Mouse (Mus musculus) urinary bladder, postnatal 36 days (tissue): Measurements from ENCODE around the gene C1s2.
A peak's percentile ranks its signal among the peaks of the same experiment; 100 is the strongest.
"Not testable (repeated sequence)": the region's sequence is repeated elsewhere in the genome, so short reads cannot be mapped to it uniquely, and the experiment has no call there.

ENCODE experiments used
- DNase-seq, 2 experiments: peaks; one replicate each; pipeline ENCODE4 v3.0.0; 2022; ENCODE audit warnings: low spot score in 2 of 2, mixed read lengths in 1 of 2

C1s2 gene

GRCm38 (mm10) chr6:124635985-124636384 lies at the start of gene C1s2:
TSS of gene C1s2 (minus strand) at chr6:124636085.
- not testable (repeated sequence) for DNase-seq

- DNase-seq = peak; percentile 55 to 69
Observed at GRCm38 (mm10) chr6:124683591-124684417, 47.9 kb upstream of the C1s2 start.

GRCm38 (mm10) chr6:124682291-124682690 lies 46.4 kb upstream of the C1s2 start:
- not testable (repeated sequence) for DNase-seq

- DNase-seq = no peak
Observed at GRCm38 (mm10) chr6:124679486-124679885, 43.6 kb upstream of the C1s2 start.

GRCm38 (mm10) chr6:124678769-124679168 lies 42.9 kb upstream of the C1s2 start:
- DNase-seq = no peak

GRCm38 (mm10) chr6:124676171-124676570 lies 40.3 kb upstream of the C1s2 start:
- no peak for DNase-seq

GRCm38 (mm10) chr6:124674591-124674990 lies 38.7 kb upstream of the C1s2 start:
- no peak for DNase-seq

- DNase-seq = no peak
Observed at GRCm38 (mm10) chr6:124673619-124674018, 37.7 kb upstream of the C1s2 start.

GRCm38 (mm10) chr6:124672100-124672499 lies 36.2 kb upstream of the C1s2 start:
- no peak for DNase-seq

- no peak for DNase-seq
Observed at GRCm38 (mm10) chr6:124670281-124670900, 34.5 kb upstream of the C1s2 start.

GRCm38 (mm10) chr6:124669234-124669859 lies 33.5 kb upstream of the C1s2 start:
- no peak for DNase-seq

- DNase-seq = no peak
Observed at GRCm38 (mm10) chr6:124665011-124665410, 29.1 kb upstream of the C1s2 start.

- no peak for DNase-seq
Observed at GRCm38 (mm10) chr6:124664256-124664655, 28.4 kb upstream of the C1s2 start.

- DNase-seq = no peak
Observed at GRCm38 (mm10) chr6:124663424-124663795, 27.5 kb upstream of the C1s2 start.

GRCm38 (mm10) chr6:124662477-124663423 lies 26.9 kb upstream of the C1s2 start, which contains the start of gene Lpcat3:
TSS of gene Lpcat3 (plus strand) at chr6:124663027.
- peak; percentile 99 for DNase-seq

GRCm38 (mm10) chr6:124661995-124662394 lies 26.1 kb upstream of the C1s2 start:
- DNase-seq = no peak

- DNase-seq = no peak
Observed at GRCm38 (mm10) chr6:124661156-124661806, 25.4 kb upstream of the C1s2 start.

GRCm38 (mm10) chr6:124658067-124658466 lies 22.2 kb upstream of the C1s2 start:
- no peak for DNase-seq

- no peak for DNase-seq
Observed at GRCm38 (mm10) chr6:124655893-124656292, 20.0 kb upstream of the C1s2 start.

- no peak for DNase-seq
Observed at GRCm38 (mm10) chr6:124646394-124646793, 10.5 kb upstream of the C1s2 start.

- DNase-seq = peak; percentile 64 to 77
Observed at GRCm38 (mm10) chr6:124640997-124641396, 5.1 kb upstream of the C1s2 start.
